Mouse (Mus musculus) megakaryocyte, embryonic 14.5 days (primary cell): ENCODE results near the gene Mrpl4.

Source experiments
- FLI1 ChIP-seq: IDR thresholded peaks from 2 replicates; pipeline ENCODE4 v1.6.1; 2012; ENCODE audit warnings: low read length, inconsistent platforms, mixed read lengths
- GATA1 ChIP-seq: IDR thresholded peaks from 3 replicates; pipeline ENCODE4 v1.6.1; 2012; ENCODE audit warnings: mixed read lengths, low read length, inconsistent platforms, borderline replicate concordance

GRCm38 (mm10) chr9:21051578-21051977, 49.0 kb downstream of the Mrpl4 start:
- TF ChIP-seq FLI1 (no peak), GATA1 (no peak)
